Mouse (Mus musculus): ENCODE measurements around the gene Tbc1d5. TPM values are rescaled to one million over a fixed set of nuclear protein-coding genes. Genes with fewer than 3 reads are reported as not detected.

The Tbc1d5 gene
- polyA plus RNA-seq, 1 experiment, result 6.7 TPM

DNA sequence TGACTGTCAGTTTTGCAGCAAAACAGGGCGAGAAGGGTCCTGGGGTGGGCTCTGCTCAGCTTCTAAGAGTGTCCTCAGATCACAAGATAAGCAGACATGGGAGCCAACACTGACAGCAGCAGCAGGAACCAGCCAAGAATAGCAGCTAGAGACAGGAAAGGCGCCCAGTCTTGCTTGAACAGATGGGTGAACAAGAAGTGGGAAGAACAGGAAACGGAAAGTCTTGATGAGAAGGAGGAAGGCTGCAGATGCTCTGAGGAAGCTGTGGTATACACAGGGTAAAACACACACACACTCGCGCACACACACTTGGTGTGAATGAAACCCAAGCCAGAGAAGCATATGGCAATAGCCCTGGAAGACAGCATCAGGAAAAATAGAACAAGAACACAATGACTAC lies 415.7 kb downstream of the Tbc1d5 start:
- no peaks in the 10 kb centered on the region for H3K36me3 ChIP-seq (ENCODE audit: control insufficient read depth, insufficient read depth)
- H3K79me2 ChIP-seq (ENCODE audit: control insufficient read depth, insufficient read depth), result no peaks in the 10 kb centered on the region
- TF ChIP-seq MAX (IDR thresholded peaks at IDR 0.05) (no peak), USF1 (IDR thresholded peaks at IDR 0.05; ENCODE audit: low read depth) (no peak), CEBPB (IDR thresholded peaks at IDR 0.05; ENCODE audit: low read depth) (no peak), MYOG (IDR thresholded peaks at IDR 0.05; ENCODE audit: control insufficient read depth, extremely low read depth, insufficient read length) (no peak), FOSL1 (IDR thresholded peaks at IDR 0.05; ENCODE audit: insufficient read depth, low read length, poor library complexity, severe bottlenecking) (no peak), CTCF (IDR thresholded peaks at IDR 0.05; ENCODE audit: control insufficient read depth, insufficient read depth, insufficient read length) (no peak), MYOD1 (IDR thresholded peaks at IDR 0.05; ENCODE audit: control insufficient read depth, insufficient read length, low read depth) (no peak)
- H3K27me3 ChIP-seq (ENCODE audit: control insufficient read depth, insufficient read depth, insufficient read length), result no peaks in the 10 kb centered on the region
- H3K79me3 ChIP-seq (ENCODE audit: low read depth), result no peaks in the 10 kb centered on the region
- no peak overlapping the region for H3ac ChIP-seq (ENCODE audit: control insufficient read depth, insufficient read length, low read depth)
- H3K4me3 ChIP-seq (ENCODE audit: insufficient read depth, poor library complexity, severe bottlenecking), result no peak overlapping the region

DNA sequence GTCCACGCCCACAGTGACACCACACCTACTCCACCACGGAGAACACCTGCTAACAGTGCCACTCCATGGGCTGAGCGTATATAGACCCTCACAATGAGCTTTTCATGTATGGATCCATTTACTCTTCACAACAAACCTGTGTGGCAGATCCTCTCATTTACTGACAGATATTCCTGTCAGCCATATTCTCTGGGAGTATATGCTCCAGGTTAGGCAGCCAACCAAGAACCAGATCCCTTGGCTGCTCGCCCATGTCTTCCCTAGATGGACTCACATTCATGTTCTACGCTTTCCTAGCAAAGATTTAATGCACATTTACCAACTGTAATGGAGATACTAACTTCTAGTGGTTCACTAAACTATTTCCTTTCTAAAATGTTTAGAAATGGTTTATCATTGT lies 416.9 kb downstream of the Tbc1d5 start:
- Histone ChIP-seq H3ac (ENCODE audit: control insufficient read depth, insufficient read length, low read depth) (no peak overlapping the region), H3K4me3 (ENCODE audit: insufficient read depth, poor library complexity, severe bottlenecking) (no peak overlapping the region), H3K79me3 (ENCODE audit: low read depth) (no peaks in the 10 kb centered on the region), H3K79me2 (ENCODE audit: control insufficient read depth, insufficient read depth) (no peaks in the 10 kb centered on the region), H3K36me3 (ENCODE audit: control insufficient read depth, insufficient read depth) (no peaks in the 10 kb centered on the region), H3K27me3 (ENCODE audit: control insufficient read depth, insufficient read depth, insufficient read length) (no peaks in the 10 kb centered on the region)
- TF ChIP-seq MYOG (IDR thresholded peaks at IDR 0.05; ENCODE audit: control insufficient read depth, extremely low read depth, insufficient read length), result no peak
- no peak for TF ChIP-seq USF1 (IDR thresholded peaks at IDR 0.05; ENCODE audit: low read depth)
- TF ChIP-seq MYOD1 (IDR thresholded peaks at IDR 0.05; ENCODE audit: control insufficient read depth, insufficient read length, low read depth), result no peak
- no peak for TF ChIP-seq CEBPB (IDR thresholded peaks at IDR 0.05; ENCODE audit: low read depth)
- no peak for TF ChIP-seq FOSL1 (IDR thresholded peaks at IDR 0.05; ENCODE audit: insufficient read depth, low read length, poor library complexity, severe bottlenecking)
- no peak for TF ChIP-seq MAX (IDR thresholded peaks at IDR 0.05)
- TF ChIP-seq CTCF (IDR thresholded peaks at IDR 0.05; ENCODE audit: control insufficient read depth, insufficient read depth, insufficient read length), result no peak

DNA sequence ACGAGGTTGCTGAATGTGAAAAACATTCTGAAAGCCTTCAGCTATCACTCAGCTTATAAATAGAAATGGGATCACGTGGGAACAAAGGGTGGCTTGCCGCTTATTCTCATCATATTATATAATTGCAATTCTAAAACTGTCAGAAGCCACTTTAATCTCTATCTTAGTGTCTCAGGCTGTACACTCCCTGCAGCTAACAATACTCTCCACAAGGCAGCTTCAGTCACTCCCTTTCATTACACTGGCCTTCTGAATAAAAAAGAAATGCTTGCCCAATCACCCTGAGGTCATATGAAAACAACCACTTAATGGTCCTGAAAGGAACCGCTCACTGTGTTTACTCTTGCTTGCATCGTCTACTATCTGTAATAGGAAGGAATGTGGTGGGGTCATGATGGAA lies 418.1 kb downstream of the Tbc1d5 start:
- TF ChIP-seq MYOG (IDR thresholded peaks at IDR 0.05; ENCODE audit: control insufficient read depth, extremely low read depth, insufficient read length), result no peak
- no peak for TF ChIP-seq USF1 (IDR thresholded peaks at IDR 0.05; ENCODE audit: low read depth)
- TF ChIP-seq CTCF (IDR thresholded peaks at IDR 0.05; ENCODE audit: control insufficient read depth, insufficient read depth, insufficient read length), result no peak
- TF ChIP-seq FOSL1 (IDR thresholded peaks at IDR 0.05; ENCODE audit: insufficient read depth, low read length, poor library complexity, severe bottlenecking), result no peak
- no peak for TF ChIP-seq CEBPB (IDR thresholded peaks at IDR 0.05; ENCODE audit: low read depth)
- TF ChIP-seq MAX (IDR thresholded peaks at IDR 0.05), result no peak
- no peak for TF ChIP-seq MYOD1 (IDR thresholded peaks at IDR 0.05; ENCODE audit: control insufficient read depth, insufficient read length, low read depth)
- Histone ChIP-seq H3K36me3 (ENCODE audit: control insufficient read depth, insufficient read depth) (no peaks in the 10 kb centered on the region), H3K4me3 (ENCODE audit: insufficient read depth, poor library complexity, severe bottlenecking) (no peak overlapping the region), H3K27me3 (ENCODE audit: control insufficient read depth, insufficient read depth, insufficient read length) (no peaks in the 10 kb centered on the region), H3ac (ENCODE audit: control insufficient read depth, insufficient read length, low read depth) (no peak overlapping the region), H3K79me2 (ENCODE audit: control insufficient read depth, insufficient read depth) (no peaks in the 10 kb centered on the region), H3K79me3 (ENCODE audit: low read depth) (no peaks in the 10 kb centered on the region)

DNA sequence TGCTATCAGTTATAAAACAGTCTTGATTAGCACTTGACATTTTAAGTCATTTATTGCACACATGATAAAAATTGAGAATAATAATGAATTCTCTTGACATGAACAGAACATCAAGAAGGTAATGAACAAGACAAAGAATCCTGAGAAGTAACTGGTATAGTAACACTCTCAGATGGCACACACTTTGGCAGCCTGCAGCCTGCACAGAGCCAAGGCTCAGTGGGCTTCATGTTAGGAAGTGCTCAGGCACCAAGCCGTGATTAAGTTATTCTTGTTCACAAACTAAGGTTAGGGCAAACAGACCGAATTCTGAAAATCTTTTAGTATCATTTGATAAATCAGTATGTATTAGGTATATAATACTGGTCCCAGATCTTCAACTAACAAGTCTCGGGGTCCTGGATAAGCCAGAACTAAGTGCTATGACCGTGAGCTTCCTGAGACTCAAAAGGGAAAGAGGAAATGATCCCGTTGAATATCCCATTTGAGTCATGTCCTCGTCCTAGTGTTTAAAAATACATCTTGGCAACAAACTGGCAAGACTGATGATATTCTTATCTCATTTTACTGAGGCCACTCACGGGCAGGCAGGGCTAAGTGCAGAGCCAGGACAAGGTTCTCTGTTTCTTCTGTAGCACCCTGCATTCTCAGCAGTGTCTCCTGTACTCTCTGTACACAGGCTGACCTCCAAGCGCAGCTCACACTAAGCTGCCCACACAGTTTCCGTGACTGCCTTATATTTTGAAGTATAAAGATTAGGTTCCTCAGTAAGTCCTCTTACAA lies 425.6 kb downstream of the Tbc1d5 start:
- H3K27me3 ChIP-seq (ENCODE audit: control insufficient read depth, insufficient read depth, insufficient read length), result no peaks in the 10 kb centered on the region
- H3K4me3 ChIP-seq (ENCODE audit: insufficient read depth, poor library complexity, severe bottlenecking), result no peak overlapping the region
- no peak overlapping the region for H3ac ChIP-seq (ENCODE audit: control insufficient read depth, insufficient read length, low read depth)
- no peaks in the 10 kb centered on the region for H3K79me3 ChIP-seq (ENCODE audit: low read depth)
- H3K79me2 ChIP-seq (ENCODE audit: control insufficient read depth, insufficient read depth), result no peaks in the 10 kb centered on the region
- TF ChIP-seq MYOG (IDR thresholded peaks at IDR 0.05; ENCODE audit: control insufficient read depth, extremely low read depth, insufficient read length), result no peak
- TF ChIP-seq USF1 (IDR thresholded peaks at IDR 0.05; ENCODE audit: low read depth), result no peak
- no peaks in the 10 kb centered on the region for H3K36me3 ChIP-seq (ENCODE audit: control insufficient read depth, insufficient read depth)

DNA sequence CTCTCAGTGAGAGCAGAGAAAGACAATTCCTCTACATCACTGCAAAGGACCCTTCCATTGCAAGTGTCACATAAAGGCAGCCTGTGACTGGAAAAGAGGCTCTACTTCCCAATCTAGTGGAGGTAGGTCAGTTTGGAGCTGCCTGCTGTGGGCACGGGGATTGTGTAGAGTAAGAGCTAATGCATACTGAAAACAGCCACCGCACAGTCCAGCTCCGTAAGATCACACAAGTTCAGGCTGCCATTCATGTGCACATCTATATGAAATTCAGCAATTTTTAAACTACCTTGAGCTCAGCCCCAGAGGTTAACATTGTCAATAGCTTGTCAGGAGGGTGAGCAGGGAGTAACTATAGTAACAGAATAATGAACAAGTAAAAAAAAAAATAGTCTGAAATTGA lies 426.4 kb downstream of the Tbc1d5 start:
- Histone ChIP-seq H3K36me3 (ENCODE audit: control insufficient read depth, insufficient read depth) (no peaks in the 10 kb centered on the region), H3K4me3 (ENCODE audit: insufficient read depth, poor library complexity, severe bottlenecking) (no peak overlapping the region), H3ac (ENCODE audit: control insufficient read depth, insufficient read length, low read depth) (no peak overlapping the region), H3K79me2 (ENCODE audit: control insufficient read depth, insufficient read depth) (no peaks in the 10 kb centered on the region), H3K27me3 (ENCODE audit: control insufficient read depth, insufficient read depth, insufficient read length) (no peaks in the 10 kb centered on the region), H3K79me3 (ENCODE audit: low read depth) (no peaks in the 10 kb centered on the region)
- TF ChIP-seq MAX (IDR thresholded peaks at IDR 0.05) (no peak), MYOD1 (IDR thresholded peaks at IDR 0.05; ENCODE audit: control insufficient read depth, insufficient read length, low read depth) (no peak), MYOG (IDR thresholded peaks at IDR 0.05; ENCODE audit: control insufficient read depth, extremely low read depth, insufficient read length) (no peak), CEBPB (IDR thresholded peaks at IDR 0.05; ENCODE audit: low read depth) (no peak), FOSL1 (IDR thresholded peaks at IDR 0.05; ENCODE audit: insufficient read depth, low read length, poor library complexity, severe bottlenecking) (no peak), USF1 (IDR thresholded peaks at IDR 0.05; ENCODE audit: low read depth) (no peak), CTCF (IDR thresholded peaks at IDR 0.05; ENCODE audit: control insufficient read depth, insufficient read depth, insufficient read length) (no peak)

DNA sequence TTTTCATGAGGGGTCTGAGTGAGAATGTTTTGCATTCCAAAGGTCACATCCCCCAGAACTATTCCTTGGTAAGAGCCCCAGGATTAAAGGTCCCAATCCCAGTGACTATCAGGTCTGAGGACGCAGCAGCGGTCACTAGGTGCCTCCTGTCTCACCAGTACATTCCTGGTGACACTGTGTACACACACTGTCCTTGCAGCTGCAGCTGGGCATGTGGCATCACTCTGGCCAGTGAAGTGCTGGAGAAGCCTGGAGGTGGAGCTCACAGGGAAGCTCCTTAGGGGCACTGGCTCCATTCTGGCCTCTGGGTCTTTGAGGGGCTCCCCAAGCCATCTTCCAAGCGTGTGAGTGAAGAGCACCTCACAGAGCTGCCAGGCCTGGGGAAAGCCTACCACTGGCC lies 427.2 kb downstream of the Tbc1d5 start:
- Histone ChIP-seq H3ac (ENCODE audit: control insufficient read depth, insufficient read length, low read depth) (no peak overlapping the region), H3K79me3 (ENCODE audit: low read depth) (no peaks in the 10 kb centered on the region), H3K79me2 (ENCODE audit: control insufficient read depth, insufficient read depth) (no peaks in the 10 kb centered on the region), H3K27me3 (ENCODE audit: control insufficient read depth, insufficient read depth, insufficient read length) (no peaks in the 10 kb centered on the region), H3K36me3 (ENCODE audit: control insufficient read depth, insufficient read depth) (no peaks in the 10 kb centered on the region), H3K4me3 (ENCODE audit: insufficient read depth, poor library complexity, severe bottlenecking) (no peak overlapping the region)
- TF ChIP-seq CEBPB (IDR thresholded peaks at IDR 0.05; ENCODE audit: low read depth), result no peak
- no peak for TF ChIP-seq USF1 (IDR thresholded peaks at IDR 0.05; ENCODE audit: low read depth)
- TF ChIP-seq MAX (IDR thresholded peaks at IDR 0.05), result no peak
- no peak for TF ChIP-seq MYOD1 (IDR thresholded peaks at IDR 0.05; ENCODE audit: control insufficient read depth, insufficient read length, low read depth)
- no peak for TF ChIP-seq FOSL1 (IDR thresholded peaks at IDR 0.05; ENCODE audit: insufficient read depth, low read length, poor library complexity, severe bottlenecking)
- no peak for TF ChIP-seq MYOG (IDR thresholded peaks at IDR 0.05; ENCODE audit: control insufficient read depth, extremely low read depth, insufficient read length)
- TF ChIP-seq CTCF (IDR thresholded peaks at IDR 0.05; ENCODE audit: control insufficient read depth, insufficient read depth, insufficient read length), result no peak
